Mouse (Mus musculus) megakaryocyte progenitor cell, adult 5-6 weeks (primary cell): ENCODE results near the gene Mtif3. TPM values are rescaled to one million over a fixed set of nuclear protein-coding genes. Genes with fewer than 3 reads are reported as not detected.
A peak's percentile ranks its signal among the peaks of the same experiment; 100 is the strongest.
"Not testable (repeated sequence)": the region's sequence is repeated elsewhere in the genome, so short reads cannot be mapped to it uniquely, and the experiment has no call there.

Experiments
- ATAC-seq: replicated peaks from 2 replicates; pipeline ENCODE4 v1.8.0; 2016; ENCODE audit warnings: mild to moderate bottlenecking, moderate TSS enrichment, inconsistent platforms; ENCODE audit not compliant: poor library complexity
- total RNA-seq, 2 experiments: library from RNA; stranded (forward) in 1 of 2; stranded (reverse) in 1 of 2; fragments of 157-497, 149-512 nt in 1 of 2; fragments of 200-1000 nt in 1 of 2; gene quantifications; 2 replicates each; pipeline versions ENCODE4 v1.2.3 to v1.2.4; 2015 to 2017

The Mtif3 gene
- total RNA-seq, 2 experiments from 2014 or later, result 14.5 to 27.3 TPM

GRCm38 (mm10) chr5:146917357-146917756 is 46.2 kb downstream of the Mtif3 start:
- ATAC-seq, result not testable (repeated sequence)

- ATAC-seq, result no peak
Observed at GRCm38 (mm10) chr5:146916806-146917205, 46.8 kb downstream of the Mtif3 start.

- ATAC-seq, result no peak; the same call in 1 of the 2 replicates
Observed at GRCm38 (mm10) chr5:146916273-146916672, 47.3 kb downstream of the Mtif3 start.

GRCm38 (mm10) chr5:146914088-146914766 is 49.4 kb downstream of the Mtif3 start:
- peak; percentile 93 for ATAC-seq

GRCm38 (mm10) chr5:146913355-146913754 is 50.2 kb downstream of the Mtif3 start:
- no peak for ATAC-seq

- 0 out of 2 replicates have a peak, but pooled peaks have one; percentile 3 for ATAC-seq
Observed at GRCm38 (mm10) chr5:146912206-146912605, 51.4 kb downstream of the Mtif3 start.

GRCm38 (mm10) chr5:146908629-146909028 is 55.0 kb downstream of the Mtif3 start:
- no peak for ATAC-seq

GRCm38 (mm10) chr5:146907533-146907932 is 56.1 kb downstream of the Mtif3 start:
- no peak for ATAC-seq

- peak; percentile 90 for ATAC-seq
Observed at GRCm38 (mm10) chr5:146905486-146906172, 58.0 kb downstream of the Mtif3 start.

- peak; percentile 85 for ATAC-seq
Observed at GRCm38 (mm10) chr5:146904404-146904803, 59.2 kb downstream of the Mtif3 start.

Other genes with a start within 250 kb of the Mtif3 start
- 14.2 and 16.4 TPM in 2 replicates for gene Usp12, start 168.8 kb downstream of the Mtif3 start, total RNA-seq (2015)
- 35.3 and 50.1 TPM in 2 replicates for gene Usp12, start 168.8 kb downstream of the Mtif3 start, total RNA-seq (2017)
- gene Rpl21, start 130.9 kb downstream of the Mtif3 start, total RNA-seq (2015), result 2,785 and 2,819 TPM in 2 replicates
- 2,136 and 2,277 TPM in 2 replicates for gene Rpl21, start 130.9 kb downstream of the Mtif3 start, total RNA-seq (2017)
- gene Rasl11a, start 118.7 kb downstream of the Mtif3 start, total RNA-seq (2015), result 0.47 TPM in 1 of 2 replicates, not detected in the other
- gene Rasl11a, start 118.7 kb downstream of the Mtif3 start, total RNA-seq (2017), result not detected in 2 replicates
- 115 and 127 TPM in 2 replicates for gene Gtf3a, start 15.1 kb downstream of the Mtif3 start, total RNA-seq (2015)
- 162 and 163 TPM in 2 replicates for gene Gtf3a, start 15.1 kb downstream of the Mtif3 start, total RNA-seq (2017)
- gene Lnx2, start 112.8 kb upstream of the Mtif3 start, total RNA-seq (2015), result 11.9 and 12.0 TPM in 2 replicates
- gene Lnx2, start 112.8 kb upstream of the Mtif3 start, total RNA-seq (2017), result 5.1 and 5.2 TPM in 2 replicates
- gene Polr1d, start 113.2 kb upstream of the Mtif3 start, total RNA-seq (2015), result 160 and 162 TPM in 2 replicates
- 131 and 134 TPM in 2 replicates for gene Polr1d, start 113.2 kb upstream of the Mtif3 start, total RNA-seq (2017)
- gene Gsx1, start 224.9 kb upstream of the Mtif3 start, total RNA-seq (2015), result not detected in 2 replicates
- gene Gsx1, start 224.9 kb upstream of the Mtif3 start, total RNA-seq (2017), result not detected in 2 replicates